Mouse (Mus musculus) large intestine, adult 2 months (tissue): ENCODE data around the gene Timm8a2. TPM values are rescaled to one million over a fixed set of nuclear protein-coding genes. Genes with fewer than 3 reads are reported as not detected.

Experiments used
- DNase-seq: peaks from one replicate; pipeline ENCODE4 v3.0.0-alpha.2; 2012; ENCODE audit warnings: low read depth, low spot score
- WGBS: fragments of 180-500 bp; shearing (Covaris S2); methylation state at CpG from one replicate; pipeline ENCODE4 v1.1.7; 2018; 5-methylcytosine and 5-hydroxymethylcytosine counted together
- polyA plus RNA-seq: library from polyadenylated mRNA; depleted of rRNA; stranded (reverse); fragments of >200 nt; gene quantifications from 2 replicates; pipeline ENCODE4 v1.2.3, GENCODE M21; 2012; rRNA removed

Timm8a2 gene
- 0.16 TPM in 1 of 2 replicates, not detected in the other for polyA plus RNA-seq

- 95% methylated on average over 13 of the region's 13 CpGs for WGBS
- DNase-seq = no peak
These were observed at the start of gene Timm8a2 for GRCm38 (mm10) chr14:122034451-122034850. TSS of gene Timm8a2 (plus strand) at chr14:122034674.

GRCm38 (mm10) chr14:121985477-121985876 is 49.0 kb upstream of the Timm8a2 start:
- no peak for DNase-seq
- WGBS = 86% methylated on average over 3 of the region's 3 CpGs

GRCm38 (mm10) chr14:121986028-121986427 is 48.4 kb upstream of the Timm8a2 start:
- no peak for DNase-seq
- 90% methylated on average over 6 of the region's 6 CpGs for WGBS

- DNase-seq = no peak
- WGBS = 79% methylated on average over 1 of the region's 1 CpGs
These were observed 47.2 kb upstream of the Timm8a2 start for GRCm38 (mm10) chr14:121987287-121987686.

GRCm38 (mm10) chr14:121987691-121988090 is 46.8 kb upstream of the Timm8a2 start:
- WGBS = 87% methylated on average over 4 of the region's 4 CpGs
- DNase-seq = no peak

- WGBS = 83% methylated on average over 3 of the region's 3 CpGs
These were observed 45.1 kb upstream of the Timm8a2 start for GRCm38 (mm10) chr14:121989331-121989730.

GRCm38 (mm10) chr14:121989869-121990268 is 44.6 kb upstream of the Timm8a2 start:
- WGBS = 89% methylated on average over 3 of the region's 3 CpGs
- no peak for DNase-seq

More at GRCm38 (mm10) chr14:121989331-121989730, 45.1 kb upstream of the Timm8a2 start:
- no peak for DNase-seq

GRCm38 (mm10) chr14:121990897-121991296 is 43.6 kb upstream of the Timm8a2 start:
- no peak for DNase-seq
- WGBS = 87% methylated on average over 6 of the region's 6 CpGs

GRCm38 (mm10) chr14:121991921-121992320 is 42.6 kb upstream of the Timm8a2 start:
- DNase-seq = no peak

GRCm38 (mm10) chr14:121992395-121993280 is 41.8 kb upstream of the Timm8a2 start:
- DNase-seq = no peak
- WGBS = 72% methylated on average over 13 of the region's 13 CpGs

GRCm38 (mm10) chr14:121993616-121994015 is 40.9 kb upstream of the Timm8a2 start:
- 40% methylated on average over 4 of the region's 4 CpGs for WGBS
- DNase-seq = no peak

GRCm38 (mm10) chr14:121994171-121994700 is 40.2 kb upstream of the Timm8a2 start:
- no peak for DNase-seq
- 93% methylated on average over 17 of the region's 17 CpGs for WGBS

- 92% methylated on average over 7 of the region's 7 CpGs for WGBS
- DNase-seq = no peak
These were observed 39.5 kb upstream of the Timm8a2 start for GRCm38 (mm10) chr14:121994846-121995556.

- WGBS = 89% methylated on average over 1 of the region's 1 CpGs
- DNase-seq = no peak
These were observed 39.0 kb upstream of the Timm8a2 start for GRCm38 (mm10) chr14:121995557-121995870.

GRCm38 (mm10) chr14:121996786-121997185 is 37.7 kb upstream of the Timm8a2 start:
- no peak for DNase-seq

GRCm38 (mm10) chr14:121999455-121999854 is 35.0 kb upstream of the Timm8a2 start:
- 25% methylated on average over 8 of the region's 8 CpGs for WGBS
- no peak for DNase-seq

More at GRCm38 (mm10) chr14:121996786-121997185, 37.7 kb upstream of the Timm8a2 start:
- WGBS = 75% methylated on average over 8 of the region's 8 CpGs

GRCm38 (mm10) chr14:122000346-122001105 is 33.9 kb upstream of the Timm8a2 start:
- WGBS = 74% methylated on average over 17 of the region's 17 CpGs
- no peak for DNase-seq

- 95% methylated on average over 7 of the region's 7 CpGs for WGBS
These were observed 32.2 kb upstream of the Timm8a2 start for GRCm38 (mm10) chr14:122002224-122002623.

GRCm38 (mm10) chr14:122003812-122004211 is 30.7 kb upstream of the Timm8a2 start:
- DNase-seq = no peak

More at GRCm38 (mm10) chr14:122002224-122002623, 32.2 kb upstream of the Timm8a2 start:
- no peak for DNase-seq

GRCm38 (mm10) chr14:122008261-122008660 is 26.2 kb upstream of the Timm8a2 start:
- no peak for DNase-seq
- WGBS = 70% methylated on average over 4 of the region's 4 CpGs
